Mouse (Mus musculus) spleen, adult 2 months (tissue): Measurements from ENCODE around the gene Wdcp.

Experiments used
- CTCF ChIP-seq: fragments of 200-500 bp; IDR thresholded peaks from 2 replicates; pipeline ENCODE4 v1.5.1; 2011; ENCODE audit warnings: mild to moderate bottlenecking, inconsistent platforms; ENCODE audit not compliant: insufficient read depth, insufficient read length, insufficient replicate concordance; ENCODE audit errors: extremely low read depth
- POLR2A ChIP-seq: fragments of 200-500 bp; IDR thresholded peaks from 2 replicates; pipeline ENCODE4 v1.6.1; 2011; ENCODE audit warnings: low read depth, low read length, inconsistent platforms

DNA sequence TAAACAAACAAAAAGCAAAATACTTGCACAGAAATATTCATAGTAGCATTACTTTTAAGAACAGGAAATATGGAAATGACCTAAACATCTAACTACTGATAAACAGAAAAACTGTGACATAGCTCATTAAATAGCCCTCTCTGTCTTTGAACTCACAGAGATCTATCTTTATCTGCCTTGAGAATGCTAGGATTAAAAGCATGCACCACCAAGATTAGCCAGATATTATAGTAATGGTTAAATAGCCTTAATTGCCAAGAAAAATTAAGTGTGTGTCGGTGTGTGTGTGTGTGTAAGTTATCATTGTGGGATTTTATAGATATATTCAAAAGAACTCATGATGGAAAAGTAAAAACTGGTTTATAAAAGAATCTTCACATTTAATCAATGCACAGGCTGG is 46.8 kb downstream of the Wdcp start:
- no peak for TF ChIP-seq CTCF
- no peak for TF ChIP-seq POLR2A
